Mouse (Mus musculus): ENCODE measurements around the gene Rreb1.

Rreb1 gene

GRCm38 (mm10) chr13:37778147-37778593, at the start of gene Rreb1:
Gene Rreb1, plus strand, starts transcription at chr13:37778400.
- DNase-seq (ENCODE audit: low read depth, low spot score) = no peak
- no peaks in the 10 kb centered on the region for H3K27me3 ChIP-seq (ENCODE audit: control insufficient read depth, insufficient read depth, low read length, poor library complexity, severe bottlenecking)
- no peaks in the 10 kb centered on the region for H3K36me3 ChIP-seq (ENCODE audit: control insufficient read depth, insufficient read depth, low read length, poor library complexity, severe bottlenecking)

GRCm38 (mm10) chr13:37728551-37728950, 49.6 kb upstream of the Rreb1 start:
- no peak for DNase-seq (ENCODE audit: low read depth, low spot score)
- no peaks in the 10 kb centered on the region for H3K36me3 ChIP-seq (ENCODE audit: control insufficient read depth, insufficient read depth, low read length, poor library complexity, severe bottlenecking)
- H3K27me3 ChIP-seq (ENCODE audit: control insufficient read depth, insufficient read depth, low read length, poor library complexity, severe bottlenecking) = no peaks in the 10 kb centered on the region

GRCm38 (mm10) chr13:37731914-37732693, 46.1 kb upstream of the Rreb1 start:
- H3K27me3 ChIP-seq (ENCODE audit: control insufficient read depth, insufficient read depth, low read length, poor library complexity, severe bottlenecking) = no peaks in the 10 kb centered on the region

GRCm38 (mm10) chr13:37734501-37734900, 43.7 kb upstream of the Rreb1 start:
- Histone ChIP-seq H3K36me3 (ENCODE audit: control insufficient read depth, insufficient read depth, low read length, poor library complexity, severe bottlenecking) (no peaks in the 10 kb centered on the region), H3K27me3 (ENCODE audit: control insufficient read depth, insufficient read depth, low read length, poor library complexity, severe bottlenecking) (no peaks in the 10 kb centered on the region)
- no peak for DNase-seq (ENCODE audit: low read depth, low spot score)

More at GRCm38 (mm10) chr13:37731914-37732693, 46.1 kb upstream of the Rreb1 start:
- no peak for DNase-seq (ENCODE audit: low read depth, low spot score)
- H3K36me3 ChIP-seq (ENCODE audit: control insufficient read depth, insufficient read depth, low read length, poor library complexity, severe bottlenecking) = no peaks in the 10 kb centered on the region

GRCm38 (mm10) chr13:37740111-37740510, 38.1 kb upstream of the Rreb1 start:
- no peaks in the 10 kb centered on the region for H3K36me3 ChIP-seq (ENCODE audit: control insufficient read depth, insufficient read depth, low read length, poor library complexity, severe bottlenecking)
- no peak for DNase-seq (ENCODE audit: low read depth, low spot score)
- H3K27me3 ChIP-seq (ENCODE audit: control insufficient read depth, insufficient read depth, low read length, poor library complexity, severe bottlenecking) = no peaks in the 10 kb centered on the region

- no peaks in the 10 kb centered on the region for H3K36me3 ChIP-seq (ENCODE audit: control insufficient read depth, insufficient read depth, low read length, poor library complexity, severe bottlenecking)
- DNase-seq (ENCODE audit: low read depth, low spot score) = no peak
Measured at GRCm38 (mm10) chr13:37740752-37741151, 37.4 kb upstream of the Rreb1 start.

GRCm38 (mm10) chr13:37742248-37742647, 36.0 kb upstream of the Rreb1 start:
- Histone ChIP-seq H3K36me3 (ENCODE audit: control insufficient read depth, insufficient read depth, low read length, poor library complexity, severe bottlenecking) (no peaks in the 10 kb centered on the region), H3K27me3 (ENCODE audit: control insufficient read depth, insufficient read depth, low read length, poor library complexity, severe bottlenecking) (no peaks in the 10 kb centered on the region)
- no peak for DNase-seq (ENCODE audit: low read depth, low spot score)

More at GRCm38 (mm10) chr13:37740752-37741151, 37.4 kb upstream of the Rreb1 start:
- no peaks in the 10 kb centered on the region for H3K27me3 ChIP-seq (ENCODE audit: control insufficient read depth, insufficient read depth, low read length, poor library complexity, severe bottlenecking)

- no peaks in the 10 kb centered on the region for H3K36me3 ChIP-seq (ENCODE audit: control insufficient read depth, insufficient read depth, low read length, poor library complexity, severe bottlenecking)
Measured at GRCm38 (mm10) chr13:37747504-37747903, 30.7 kb upstream of the Rreb1 start.

GRCm38 (mm10) chr13:37749485-37749884, 28.7 kb upstream of the Rreb1 start:
- Histone ChIP-seq H3K36me3 (ENCODE audit: control insufficient read depth, insufficient read depth, low read length, poor library complexity, severe bottlenecking) (no peaks in the 10 kb centered on the region), H3K27me3 (ENCODE audit: control insufficient read depth, insufficient read depth, low read length, poor library complexity, severe bottlenecking) (no peaks in the 10 kb centered on the region)
- DNase-seq (ENCODE audit: low read depth, low spot score) = no peak

More at GRCm38 (mm10) chr13:37747504-37747903, 30.7 kb upstream of the Rreb1 start:
- no peaks in the 10 kb centered on the region for H3K27me3 ChIP-seq (ENCODE audit: control insufficient read depth, insufficient read depth, low read length, poor library complexity, severe bottlenecking)
- DNase-seq (ENCODE audit: low read depth, low spot score) = no peak

GRCm38 (mm10) chr13:37751154-37751950, 26.8 kb upstream of the Rreb1 start:
- DNase-seq (ENCODE audit: low read depth, low spot score) = peak; percentile 52
- H3K27me3 ChIP-seq (ENCODE audit: control insufficient read depth, insufficient read depth, low read length, poor library complexity, severe bottlenecking) = no peaks in the 10 kb centered on the region
- no peaks in the 10 kb centered on the region for H3K36me3 ChIP-seq (ENCODE audit: control insufficient read depth, insufficient read depth, low read length, poor library complexity, severe bottlenecking)

- Histone ChIP-seq H3K36me3 (ENCODE audit: control insufficient read depth, insufficient read depth, low read length, poor library complexity, severe bottlenecking) (no peaks in the 10 kb centered on the region), H3K27me3 (ENCODE audit: control insufficient read depth, insufficient read depth, low read length, poor library complexity, severe bottlenecking) (no peaks in the 10 kb centered on the region)
- no peak for DNase-seq (ENCODE audit: low read depth, low spot score)
Measured at GRCm38 (mm10) chr13:37759341-37760012, 18.7 kb upstream of the Rreb1 start.

GRCm38 (mm10) chr13:37760013-37760342, 18.2 kb upstream of the Rreb1 start:
- Histone ChIP-seq H3K36me3 (ENCODE audit: control insufficient read depth, insufficient read depth, low read length, poor library complexity, severe bottlenecking) (no peaks in the 10 kb centered on the region), H3K27me3 (ENCODE audit: control insufficient read depth, insufficient read depth, low read length, poor library complexity, severe bottlenecking) (no peaks in the 10 kb centered on the region)
- no peak for DNase-seq (ENCODE audit: low read depth, low spot score)

GRCm38 (mm10) chr13:37760373-37760772, 17.8 kb upstream of the Rreb1 start:
- DNase-seq (ENCODE audit: low read depth, low spot score) = no peak
- no peaks in the 10 kb centered on the region for H3K27me3 ChIP-seq (ENCODE audit: control insufficient read depth, insufficient read depth, low read length, poor library complexity, severe bottlenecking)

GRCm38 (mm10) chr13:37760957-37761941, 17.0 kb upstream of the Rreb1 start:
- Histone ChIP-seq H3K27me3 (ENCODE audit: control insufficient read depth, insufficient read depth, low read length, poor library complexity, severe bottlenecking) (no peaks in the 10 kb centered on the region), H3K36me3 (ENCODE audit: control insufficient read depth, insufficient read depth, low read length, poor library complexity, severe bottlenecking) (no peaks in the 10 kb centered on the region)
- no peak for DNase-seq (ENCODE audit: low read depth, low spot score)

More at GRCm38 (mm10) chr13:37760373-37760772, 17.8 kb upstream of the Rreb1 start:
- H3K36me3 ChIP-seq (ENCODE audit: control insufficient read depth, insufficient read depth, low read length, poor library complexity, severe bottlenecking) = no peaks in the 10 kb centered on the region

Measured in splenic B cell, adult 2 months (primary cell).